Mouse (Mus musculus) c-Kit-negative CD71-positive TER-119-positive erythroid progenitor cells, embryonic 14.5 days (primary cell): ENCODE measurements around the gene Abca12.

Source experiments
- DNase-seq: peaks from one replicate; pipeline ENCODE4 v3.0.0-alpha.2; 2013; ENCODE audit warnings: low read depth, low spot score

The Abca12 gene

DNA sequence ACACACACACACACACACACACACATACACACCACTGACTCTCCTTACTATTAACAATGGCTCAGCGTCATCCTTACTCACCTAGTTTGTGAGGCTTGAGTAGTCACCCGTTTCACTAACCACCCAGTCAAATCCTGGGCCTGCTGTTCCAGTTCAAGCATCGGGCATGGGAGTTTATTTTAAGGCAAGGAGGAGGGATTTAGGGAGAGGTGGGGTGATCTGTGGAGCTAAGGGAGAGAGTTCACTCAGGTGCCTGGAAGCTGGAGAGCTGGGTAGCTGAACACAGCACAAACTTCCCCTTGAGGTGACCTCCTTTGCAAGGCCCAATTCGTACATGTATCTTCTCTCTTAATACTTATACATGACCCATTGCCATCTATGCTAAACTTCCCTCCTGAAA lies 219.4 kb downstream of the Abca12 start:
- no peak for DNase-seq

DNA sequence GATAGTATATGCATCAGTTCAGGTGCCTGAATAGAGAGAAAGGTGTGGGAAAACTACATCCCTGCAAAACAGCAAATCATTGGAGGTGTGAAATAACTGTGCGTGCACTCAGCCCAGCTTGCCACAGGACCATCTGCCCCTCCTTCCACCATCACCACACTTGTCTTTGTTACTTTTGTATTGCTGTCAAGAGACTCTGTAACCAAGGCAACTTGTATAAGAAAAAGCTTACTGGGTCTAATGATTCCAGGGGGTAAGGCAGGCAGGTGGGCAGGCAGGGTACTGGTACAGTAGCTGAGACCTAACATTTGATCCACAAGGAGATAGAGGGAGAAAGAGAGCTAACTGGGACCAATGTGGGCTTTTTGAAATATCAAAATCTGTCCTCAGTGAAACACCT lies 220.8 kb downstream of the Abca12 start:
- DNase-seq: no peak
